Mouse (Mus musculus) liver, embryonic 14.5 days (tissue): ENCODE measurements around the gene Appl1. TPM values are rescaled to one million over a fixed set of nuclear protein-coding genes. Genes with fewer than 3 reads are reported as not detected.

Experiments
- ATAC-seq: fragments of 200-750 bp; cut with Nextera tagmentation; 2 replicates; pipeline ENCODE4 v1.8.0; 2017; ENCODE audit warnings: moderate number of reproducible peaks, mild to moderate bottlenecking, moderate library complexity; ENCODE audit not compliant: insufficient read depth
- DNase-seq, 3 experiments: peaks; one replicate each; pipeline ENCODE4 v3.0.0-alpha.2; 2012 to 2013; ENCODE audit warnings: low read depth in 3 of 3, low spot score in 3 of 3
- H3K27ac ChIP-seq: fragments of 300-500 bp; sonication (generic); 2 replicates; pipeline ENCODE4 v1.5.1; 2014; ENCODE audit warnings: moderate library complexity, mild to moderate bottlenecking, control low read depth, inconsistent platforms
- H3K27me3 ChIP-seq: fragments of 300-500 bp; sonication (generic); 2 replicates; pipeline ENCODE4 v1.6.1; 2014; ENCODE audit warnings: mild to moderate bottlenecking, low read length, moderate library complexity; ENCODE audit not compliant: control insufficient read depth, insufficient read depth
- H3K36me3 ChIP-seq: fragments of 300-500 bp; sonication (generic); replicated peaks from 2 replicates; pipeline ENCODE4 v1.6.1; 2014; ENCODE audit warnings: low read depth; ENCODE audit not compliant: control insufficient read depth, insufficient read depth
- H3K4me1 ChIP-seq, 2 experiments: fragments of 200-500 bp in 1 of 2; fragments of 300-500 bp in 1 of 2; sonication (generic) in 1 of 2; replicated peaks; 2 replicates each; pipeline ENCODE4 v1.6.1; 2012 to 2014; ENCODE audit warnings: antibody characterized with exemption in 1 of 2, inconsistent platforms in 1 of 2, low read length in 1 of 2; ENCODE audit not compliant: control insufficient read depth in 2 of 2, insufficient read depth in 2 of 2
- H3K4me2 ChIP-seq: fragments of 300-500 bp; sonication (generic); 2 replicates; pipeline ENCODE4 v1.6.1; 2014; ENCODE audit warnings: low read depth, mild to moderate bottlenecking, control low read depth, moderate library complexity
- H3K4me3 ChIP-seq, 2 experiments: fragments of 200-500 bp in 1 of 2; fragments of 300-500 bp in 1 of 2; sonication (generic) in 1 of 2; 2 replicates each; pipeline ENCODE4 v1.5.1; 2012 to 2014; ENCODE audit warnings: low read depth in 2 of 2, low read length in 2 of 2, mild to moderate bottlenecking in 2 of 2, control low read depth in 1 of 2, inconsistent platforms in 1 of 2, moderate library complexity in 1 of 2; ENCODE audit not compliant: insufficient read depth in 1 of 2
- H3K9ac ChIP-seq: fragments of 300-500 bp; sonication (generic); replicated peaks from 2 replicates; pipeline ENCODE4 v1.6.1; 2014; ENCODE audit warnings: mild to moderate bottlenecking, control low read depth, moderate library complexity
- H3K9me3 ChIP-seq: fragments of 300-500 bp; sonication (generic); 2 replicates; pipeline ENCODE4 v1.6.1; 2016; ENCODE audit warnings: low read length, mixed read lengths; ENCODE audit not compliant: control insufficient read depth
- CTCF ChIP-seq: IDR thresholded peaks from 2 replicates; pipeline ENCODE4 v1.5.1; 2016; ENCODE audit warnings: antibody characterized with exemption, low read depth, control low read depth
- EP300 ChIP-seq: IDR thresholded peaks from 2 replicates; pipeline ENCODE4 v1.6.1; 2016; ENCODE audit warnings: antibody characterized with exemption, low read depth
- WGBS: fragments of 180-500 bp; shearing (Covaris S2); extraction: QIAGEN DNeasy Blood & Tissue Kit; methylation state at CpG from one replicate; pipeline ENCODE4 v1.1.7; 2014; ENCODE audit not compliant: insufficient replicate concordance; 5-methylcytosine and 5-hydroxymethylcytosine counted together
- polyA plus RNA-seq, 2 experiments: library from polyadenylated mRNA; depleted of rRNA in 1 of 2; stranded (reverse) in 1 of 2; unstranded in 1 of 2; fragments of >200 nt; fragmentation: Nextera tagmentation in 1 of 2; extraction: Ambion mirVana in 1 of 2; gene quantifications; 2 replicates each; pipeline versions ENCODE4 v1.2.1 to v1.2.3; 2012 to 2014

The Appl1 gene
- polyA plus RNA-seq, 2 experiments = 2.1 to 5.4 TPM

DNA sequence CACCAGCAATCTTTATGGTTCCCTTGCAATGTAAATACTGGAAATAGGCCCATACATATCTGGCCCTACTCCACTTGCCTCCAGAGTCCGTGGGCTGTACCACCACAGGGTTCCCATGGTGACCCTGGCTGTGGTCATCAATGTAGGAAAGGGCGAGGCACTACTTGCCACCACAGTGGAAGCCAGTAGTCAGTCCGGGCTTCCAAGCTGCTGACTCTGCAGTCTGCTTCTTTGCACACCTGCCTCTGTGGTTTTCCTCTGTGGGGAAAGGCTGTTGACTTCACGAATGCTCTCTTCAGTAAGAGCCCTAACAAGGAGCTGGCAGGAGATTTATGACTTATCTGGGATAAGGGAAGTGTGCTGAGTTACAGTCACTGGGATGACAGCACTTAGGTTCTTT lies 92.3 kb downstream of the Appl1 start:
- WGBS = 16% methylated on average over 4 of the region's 4 CpGs
- TF ChIP-seq CTCF (no peak), EP300 (no peak)

More for the DNA sequence above, 92.3 kb downstream of the Appl1 start:
- Histone ChIP-seq H3K27me3 (no peaks in the 10 kb centered on the region), H3K9me3 (no peaks in the 10 kb centered on the region), H3K4me2 (no peak overlapping the region), H3K9ac (no peak overlapping the region), H3K27ac (no peak overlapping the region), H3K4me3 (no peak overlapping the region), H3K36me3 (no peaks in the 10 kb centered on the region), H3K4me1 (no peaks in the 10 kb centered on the region)
- DNase-seq (no peak), ATAC-seq (no peak)

Other genes starting within 250 kb of the Appl1 start
- gene Asb14, start 76.7 kb downstream of the Appl1 start, polyA plus RNA-seq (2012; rRNA removed) = 0.10 TPM in 1 of 2 replicates, not detected in the other
- not detected in 2 replicates for gene Asb14, start 76.7 kb downstream of the Appl1 start, polyA plus RNA-seq (2014; fragmentation: Nextera tagmentation; extraction: Ambion mirVana)
- 4.0 and 6.9 TPM in 2 replicates for gene Hesx1, start 23.2 kb upstream of the Appl1 start, polyA plus RNA-seq (2012; rRNA removed)
- gene Hesx1, start 23.2 kb upstream of the Appl1 start, polyA plus RNA-seq (2014; fragmentation: Nextera tagmentation; extraction: Ambion mirVana) = 8.0 and 11.0 TPM in 2 replicates
- gene Il17rd, start 67.7 kb upstream of the Appl1 start, polyA plus RNA-seq (2012; rRNA removed) = 0.09 and 0.11 TPM in 2 replicates
- gene Il17rd, start 67.7 kb upstream of the Appl1 start, polyA plus RNA-seq (2014; fragmentation: Nextera tagmentation; extraction: Ambion mirVana) = 0.03 and 0.04 TPM in 2 replicates
- 1.9 and 2.6 TPM in 2 replicates for gene Arhgef3, start 143.7 kb upstream of the Appl1 start, polyA plus RNA-seq (2012; rRNA removed)
- gene Arhgef3, start 143.7 kb upstream of the Appl1 start, polyA plus RNA-seq (2014; fragmentation: Nextera tagmentation; extraction: Ambion mirVana) = 5.3 and 5.4 TPM in 2 replicates